Mouse (Mus musculus): ENCODE measurements around the gene Qtrt1. TPM values are rescaled to one million over a fixed set of nuclear protein-coding genes. Genes with fewer than 3 reads are reported as not detected.
A peak's percentile ranks its signal among the peaks of the same experiment; 100 is the strongest.

Gene Qtrt1
- polyA plus RNA-seq, 1 experiment from 2014 or later = 23.8 TPM

DNA sequence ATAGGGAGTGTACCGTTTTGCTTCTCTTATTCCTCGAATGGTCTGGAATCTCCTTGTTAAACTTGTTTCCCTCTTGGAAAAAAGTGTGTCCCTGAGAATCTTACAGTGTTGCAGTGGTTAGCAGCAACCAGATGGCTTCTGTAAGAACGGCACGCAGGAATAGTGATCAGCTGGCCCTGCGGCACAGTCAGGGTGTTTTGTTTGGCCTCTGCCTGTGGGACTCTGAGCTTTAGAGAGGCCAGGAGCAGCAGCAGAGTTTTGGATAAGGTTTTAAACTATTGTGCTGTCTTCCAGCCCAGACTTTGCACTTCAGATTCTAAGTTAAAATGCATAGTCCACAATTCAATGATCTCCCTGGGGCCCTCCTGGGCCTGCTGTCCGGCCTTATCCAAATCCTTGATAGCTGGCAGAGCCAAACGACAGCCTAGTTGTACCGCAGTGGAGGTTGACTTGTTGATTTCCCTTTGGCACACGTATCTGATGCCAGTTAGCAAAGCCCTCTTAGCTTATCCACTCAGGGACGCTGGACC is 18.9 kb upstream of the Qtrt1 start:
- Histone ChIP-seq H3K27me3 (no peaks in the 10 kb centered on the region), H3K4me3 (no peak overlapping the region), H3K36me3 (peaks cover 89% of the 10 kb centered on the region), H3K9me3 (replicated peaks) (no peaks in the 10 kb centered on the region), H3K9ac (no peak overlapping the region), H3K4me2 (no peak overlapping the region), H3K27ac (no peak overlapping the region), H3K4me1 (replicated peaks) (no peaks in the 10 kb centered on the region)
- no peak for ATAC-seq (replicated peaks; ENCODE audit: insufficient number of reproducible peaks, insufficient read depth, low FRiP score, low read depth)
- 78% methylated on average over 10 of the region's 10 CpGs for WGBS

DNA sequence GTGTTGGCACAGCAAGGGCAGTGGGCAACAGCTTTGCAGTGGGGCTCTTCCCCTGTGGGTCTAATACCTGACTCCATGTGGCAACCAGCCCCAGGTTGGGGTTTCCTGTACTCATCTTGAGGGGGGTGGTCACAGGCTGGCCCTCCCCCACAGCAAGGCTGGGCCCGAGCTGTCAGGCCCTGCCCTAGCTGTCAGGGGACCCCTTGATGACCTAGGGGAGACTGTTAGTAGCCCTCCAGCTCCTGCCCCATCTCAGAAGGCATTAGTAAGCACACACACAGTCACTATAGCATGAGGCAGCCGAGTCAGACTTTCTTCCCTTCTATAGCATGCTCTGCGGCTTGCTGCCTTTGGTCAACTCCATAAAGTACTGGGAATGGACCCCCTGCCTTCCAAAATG is 15.9 kb upstream of the Qtrt1 start:
- no peak for ATAC-seq (replicated peaks; ENCODE audit: insufficient number of reproducible peaks, insufficient read depth, low FRiP score, low read depth)

DNA sequence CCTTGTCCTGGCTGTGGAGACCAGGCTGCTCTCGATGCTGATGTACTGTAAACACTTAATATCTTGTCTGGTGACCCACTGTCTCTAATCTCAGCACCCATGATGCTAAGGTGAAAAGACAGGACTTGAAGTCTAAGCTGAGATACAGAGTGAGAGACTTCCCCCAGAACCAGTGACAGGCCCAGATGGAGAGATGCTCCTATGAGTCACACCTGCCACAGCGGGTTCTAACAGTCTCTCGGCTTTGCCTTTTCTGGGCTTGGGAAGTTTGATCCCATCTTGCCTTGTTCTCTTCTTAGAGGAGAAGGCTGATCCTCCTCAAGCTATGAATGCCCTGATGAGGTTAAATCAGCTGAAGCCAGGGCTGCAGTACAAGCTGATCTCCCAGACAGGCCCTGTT is 14.5 kb upstream of the Qtrt1 start:
- peaks cover 92% of the 10 kb centered on the region for H3K36me3 ChIP-seq
- peaks cover 6% of the 10 kb centered on the region for H3K4me1 ChIP-seq (replicated peaks)
- H3K9ac ChIP-seq = no peak overlapping the region
- no peak for ATAC-seq (replicated peaks; ENCODE audit: insufficient number of reproducible peaks, insufficient read depth, low FRiP score, low read depth)
- H3K27me3 ChIP-seq = no peaks in the 10 kb centered on the region
- H3K4me2 ChIP-seq = no peak overlapping the region
- H3K4me3 ChIP-seq = no peak overlapping the region
- WGBS = 90% methylated on average over 3 of the region's 3 CpGs
- H3K9me3 ChIP-seq (replicated peaks) = no peaks in the 10 kb centered on the region
- no peak overlapping the region for H3K27ac ChIP-seq

More for the DNA sequence above, 15.9 kb upstream of the Qtrt1 start:
- Histone ChIP-seq H3K4me3 (no peak overlapping the region), H3K27me3 (no peaks in the 10 kb centered on the region), H3K4me1 (replicated peaks) (no peaks in the 10 kb centered on the region), H3K4me2 (no peak overlapping the region), H3K9me3 (replicated peaks) (no peaks in the 10 kb centered on the region), H3K36me3 (peaks cover 98% of the 10 kb centered on the region), H3K27ac (no peak overlapping the region), H3K9ac (no peak overlapping the region)
- WGBS = 81% methylated on average over 3 of the region's 3 CpGs

DNA sequence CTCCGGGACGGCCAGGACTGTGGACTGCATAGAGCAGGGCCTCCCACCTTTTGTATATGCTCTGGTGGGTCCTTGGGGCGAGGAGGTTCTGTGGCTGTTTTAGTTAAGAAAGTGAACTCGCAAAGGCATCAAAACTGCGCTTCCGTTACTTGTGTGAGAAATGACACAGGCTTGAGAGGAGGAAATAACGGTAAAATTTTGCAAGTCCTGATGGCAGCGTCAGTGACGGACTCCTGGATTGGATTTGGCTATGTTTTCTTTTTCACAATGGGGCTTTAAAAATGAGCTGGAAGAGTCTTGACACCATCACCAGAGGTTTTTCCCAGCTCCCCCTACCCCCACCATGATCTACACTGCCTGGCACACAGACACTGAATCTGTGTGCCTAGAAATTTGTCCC is 10.6 kb upstream of the Qtrt1 start:
- no peak for ATAC-seq (replicated peaks; ENCODE audit: insufficient number of reproducible peaks, insufficient read depth, low FRiP score, low read depth)
- H3K4me2 ChIP-seq = no peak overlapping the region
- no peaks in the 10 kb centered on the region for H3K27me3 ChIP-seq
- 92% methylated on average over 9 of the region's 9 CpGs for WGBS
- H3K27ac ChIP-seq = no peak overlapping the region
- H3K9me3 ChIP-seq (replicated peaks) = no peaks in the 10 kb centered on the region
- H3K9ac ChIP-seq = no peak overlapping the region
- H3K4me1 ChIP-seq (replicated peaks) = peaks cover 16% of the 10 kb centered on the region
- H3K36me3 ChIP-seq = peaks cover 82% of the 10 kb centered on the region
- H3K4me3 ChIP-seq = no peak overlapping the region

DNA sequence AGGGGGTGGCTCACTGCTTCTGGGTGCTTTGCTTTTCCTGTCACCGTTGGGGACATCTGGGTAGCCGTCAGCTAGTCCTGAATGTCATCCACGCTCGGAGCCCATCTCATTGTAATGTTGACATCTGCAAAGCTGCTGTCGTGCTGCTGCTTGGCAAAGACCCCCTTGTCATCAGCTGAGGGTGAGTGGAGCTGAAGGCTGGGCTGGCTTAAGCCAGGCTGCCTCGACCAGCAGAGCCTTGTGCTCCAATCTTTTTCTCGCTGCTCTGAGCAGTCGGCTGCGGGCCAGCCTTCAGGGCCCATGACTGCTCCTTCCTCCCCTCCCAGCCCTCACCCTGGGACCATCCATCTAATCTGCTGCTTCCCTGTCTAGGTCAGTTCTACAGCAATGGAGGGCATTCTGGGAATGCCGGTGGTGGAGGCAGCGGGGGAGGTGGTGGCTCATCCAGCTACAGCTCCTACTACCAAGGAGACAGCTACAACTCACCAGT is 8.8 kb upstream of the Qtrt1 start:
- no peak overlapping the region for H3K4me2 ChIP-seq
- peak overlapping the region; percentile 26; the same call in 1 of the 2 replicates for H3K9ac ChIP-seq
- peaks cover 75% of the 10 kb centered on the region for H3K36me3 ChIP-seq
- peaks cover 16% of the 10 kb centered on the region for H3K4me1 ChIP-seq (replicated peaks)
- no peaks in the 10 kb centered on the region for H3K27me3 ChIP-seq
- no peaks in the 10 kb centered on the region for H3K9me3 ChIP-seq (replicated peaks)
- WGBS = 46% methylated on average over 11 of the region's 11 CpGs
- ATAC-seq (replicated peaks; ENCODE audit: insufficient number of reproducible peaks, insufficient read depth, low FRiP score, low read depth) = peak; percentile 68
- H3K4me3 ChIP-seq = no peak overlapping the region
- peak overlapping the region; percentile 39 for H3K27ac ChIP-seq

DNA sequence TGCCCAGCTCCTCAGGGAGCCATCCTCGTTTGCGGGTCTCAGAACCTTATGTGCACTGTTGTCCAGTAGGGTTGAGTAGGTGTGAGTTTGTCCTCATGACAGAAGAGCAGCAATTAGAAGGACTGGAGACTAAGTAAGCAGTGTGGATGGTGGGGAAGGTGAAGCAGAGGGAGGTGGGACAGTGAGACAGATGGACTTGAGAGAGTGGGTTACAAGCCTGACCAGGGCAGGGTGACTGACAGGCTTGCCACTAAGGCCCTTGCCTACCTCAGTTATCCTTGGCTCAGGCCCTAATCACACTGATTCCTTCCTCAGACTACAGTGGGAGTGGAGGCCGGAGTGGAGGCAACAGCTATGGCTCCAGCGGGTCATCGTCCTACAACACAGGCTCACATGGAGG is 7.9 kb upstream of the Qtrt1 start:
- Histone ChIP-seq H3K9ac (0 out of 2 replicates have a peak overlapping the region, but pooled peaks have one; percentile 15), H3K36me3 (peaks cover 65% of the 10 kb centered on the region)
- 94% methylated on average over 5 of the region's 5 CpGs for WGBS

DNA sequence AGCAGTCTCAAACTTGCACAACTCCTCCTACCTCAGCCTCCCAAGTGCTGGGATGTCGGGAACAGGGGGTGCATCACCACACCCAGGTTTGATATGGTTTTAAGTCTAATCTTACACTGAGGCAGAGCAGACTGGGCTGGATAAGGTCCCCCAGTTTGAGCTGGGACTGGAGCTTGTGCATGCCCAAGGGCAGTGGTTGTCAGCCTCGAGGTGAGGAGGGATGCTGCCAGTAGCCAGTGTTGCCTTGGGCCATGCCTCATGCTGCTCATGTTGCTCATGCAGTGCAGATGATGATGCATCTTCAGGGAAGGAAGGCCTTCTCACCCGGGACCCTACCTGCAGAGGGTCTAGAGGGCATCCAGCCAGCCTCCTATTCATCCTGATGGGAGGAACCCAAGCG is 6.1 kb upstream of the Qtrt1 start:
- no peak for ATAC-seq (replicated peaks; ENCODE audit: insufficient number of reproducible peaks, insufficient read depth, low FRiP score, low read depth)
- Histone ChIP-seq H3K9ac (no peak overlapping the region), H3K27ac (no peak overlapping the region), H3K4me3 (no peak overlapping the region), H3K9me3 (replicated peaks) (no peaks in the 10 kb centered on the region), H3K4me2 (no peak overlapping the region), H3K27me3 (no peaks in the 10 kb centered on the region), H3K4me1 (replicated peaks) (peaks cover 16% of the 10 kb centered on the region), H3K36me3 (peaks cover 48% of the 10 kb centered on the region)
- WGBS = 62% methylated on average over 4 of the region's 4 CpGs

More for the DNA sequence above, 7.9 kb upstream of the Qtrt1 start:
- Histone ChIP-seq H3K27me3 (no peaks in the 10 kb centered on the region), H3K4me2 (no peak overlapping the region), H3K4me1 (replicated peaks) (peaks cover 16% of the 10 kb centered on the region), H3K9me3 (replicated peaks) (no peaks in the 10 kb centered on the region), H3K4me3 (no peak overlapping the region), H3K27ac (no peak overlapping the region)
- no peak for ATAC-seq (replicated peaks; ENCODE audit: insufficient number of reproducible peaks, insufficient read depth, low FRiP score, low read depth)

DNA sequence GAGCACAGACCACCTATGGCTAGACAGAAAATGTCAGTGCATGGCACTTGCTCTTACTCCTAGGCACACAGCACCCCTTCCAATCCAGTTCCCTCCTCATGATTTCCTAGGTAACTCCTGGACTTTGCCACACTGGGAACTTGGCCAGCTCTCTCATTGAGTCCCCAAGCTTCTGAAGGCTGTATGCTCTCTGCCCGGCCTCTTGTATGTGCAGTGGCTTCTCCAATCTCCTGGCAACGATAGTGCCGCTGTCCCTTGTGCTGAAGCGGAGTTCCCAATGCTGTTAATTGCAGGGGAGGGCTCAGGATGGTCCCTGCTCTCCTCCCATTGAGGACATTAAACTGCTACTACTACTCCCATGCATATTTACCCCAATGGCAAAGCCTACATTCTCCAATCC is 3.7 kb upstream of the Qtrt1 start:
- Histone ChIP-seq H3K4me3 (no peak overlapping the region), H3K4me1 (replicated peaks) (peaks cover 11% of the 10 kb centered on the region), H3K27ac (no peak overlapping the region), H3K9ac (no peak overlapping the region), H3K4me2 (no peak overlapping the region), H3K36me3 (peaks cover 38% of the 10 kb centered on the region), H3K27me3 (no peaks in the 10 kb centered on the region), H3K9me3 (replicated peaks) (no peaks in the 10 kb centered on the region)
- ATAC-seq (replicated peaks; ENCODE audit: insufficient number of reproducible peaks, insufficient read depth, low FRiP score, low read depth) = no peak
- WGBS = 11% methylated on average over 4 of the region's 4 CpGs

DNA sequence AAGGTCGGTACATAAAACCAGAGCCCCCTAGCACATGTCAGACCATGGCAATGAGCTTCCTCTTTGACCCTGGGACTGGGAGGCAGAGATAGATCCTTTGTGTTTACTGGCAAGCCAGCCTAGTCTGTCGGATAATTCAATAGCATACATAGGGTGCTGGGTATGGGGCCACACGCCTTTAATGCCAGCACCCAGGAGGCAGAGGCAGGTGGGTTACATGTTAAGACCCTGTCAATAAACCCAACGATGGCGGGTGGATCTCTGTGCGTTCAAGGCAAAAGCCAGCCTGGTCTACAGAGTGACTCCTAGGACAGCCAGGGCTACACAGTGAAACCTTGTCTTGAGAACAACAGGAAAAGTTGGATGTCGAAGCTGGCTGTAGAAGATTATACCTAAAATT is 3.0 kb upstream of the Qtrt1 start:
- no peaks in the 10 kb centered on the region for H3K27me3 ChIP-seq
- H3K4me2 ChIP-seq = no peak overlapping the region
- H3K9ac ChIP-seq = no peak overlapping the region
- no peak for ATAC-seq (replicated peaks; ENCODE audit: insufficient number of reproducible peaks, insufficient read depth, low FRiP score, low read depth)
- H3K4me3 ChIP-seq = no peak overlapping the region
- H3K36me3 ChIP-seq = peaks cover 33% of the 10 kb centered on the region
- H3K9me3 ChIP-seq (replicated peaks) = no peaks in the 10 kb centered on the region
- peaks cover 8% of the 10 kb centered on the region for H3K4me1 ChIP-seq (replicated peaks)
- WGBS = 73% methylated on average over 7 of the region's 7 CpGs
- H3K27ac ChIP-seq = no peak overlapping the region

DNA sequence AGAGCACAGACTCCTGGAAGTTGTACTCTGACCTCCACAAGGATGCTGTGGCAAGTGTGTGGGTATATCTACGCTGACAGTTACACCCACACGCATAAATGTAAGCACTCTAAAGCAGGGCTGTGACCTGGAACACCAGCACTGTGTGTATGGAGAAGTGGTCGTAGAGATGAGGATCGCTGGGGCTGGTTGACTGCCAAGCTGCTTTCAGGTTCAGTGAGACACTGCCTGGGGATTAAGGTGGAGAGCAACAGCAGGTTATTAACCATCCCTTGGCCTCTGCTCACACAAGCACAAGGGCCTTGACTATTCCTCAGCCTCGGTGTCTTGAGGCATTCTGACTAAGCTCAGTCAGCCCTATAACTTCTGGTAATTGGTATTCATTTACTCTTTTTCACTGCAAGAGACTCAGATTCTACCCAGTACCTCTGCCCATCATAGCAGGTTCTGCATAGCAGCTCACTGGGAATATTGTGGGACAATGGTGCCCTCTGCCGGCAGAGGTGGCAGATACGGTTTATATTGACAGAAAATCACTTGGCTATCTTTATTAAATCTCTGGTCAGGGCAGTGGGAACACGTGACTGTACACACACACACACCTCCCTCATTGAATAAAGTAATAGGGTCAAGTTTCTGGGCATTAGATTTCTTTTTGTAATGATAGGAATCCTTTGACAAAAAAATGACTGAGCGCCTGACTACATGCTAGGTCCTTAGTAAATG is 1.9 kb upstream of the Qtrt1 start:
- 36% methylated on average over 9 of the region's 9 CpGs for WGBS
- Histone ChIP-seq H3K9me3 (replicated peaks) (no peaks in the 10 kb centered on the region), H3K4me3 (no peak overlapping the region), H3K27ac (no peak overlapping the region), H3K4me1 (replicated peaks) (peaks cover 8% of the 10 kb centered on the region), H3K27me3 (no peaks in the 10 kb centered on the region), H3K4me2 (no peak overlapping the region), H3K36me3 (peaks cover 22% of the 10 kb centered on the region), H3K9ac (no peak overlapping the region)
- no peak for ATAC-seq (replicated peaks; ENCODE audit: insufficient number of reproducible peaks, insufficient read depth, low FRiP score, low read depth)

DNA sequence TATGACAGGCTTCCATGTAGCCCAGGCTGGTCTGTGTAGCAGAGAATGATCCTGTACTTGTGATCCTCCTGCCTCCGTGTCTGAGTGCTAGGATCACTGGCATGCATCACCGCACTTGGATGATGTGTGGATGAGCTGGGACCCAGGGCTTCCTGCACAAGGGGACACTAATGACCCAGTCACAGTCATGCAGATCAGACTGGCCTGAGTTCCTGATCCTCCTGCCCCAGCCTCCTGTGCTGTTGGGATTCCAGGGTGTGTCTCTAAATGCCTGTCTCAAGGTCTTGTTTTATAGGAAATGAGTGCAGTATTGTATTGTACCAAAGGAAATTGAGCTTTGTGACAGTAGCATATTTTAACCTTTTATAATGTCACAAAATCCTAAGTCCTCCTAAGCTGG is 6.2 kb downstream of the Qtrt1 start:
- Histone ChIP-seq H3K4me1 (replicated peaks) (no peaks in the 10 kb centered on the region), H3K36me3 (peaks cover 28% of the 10 kb centered on the region), H3K9me3 (replicated peaks) (no peaks in the 10 kb centered on the region)

DNA sequence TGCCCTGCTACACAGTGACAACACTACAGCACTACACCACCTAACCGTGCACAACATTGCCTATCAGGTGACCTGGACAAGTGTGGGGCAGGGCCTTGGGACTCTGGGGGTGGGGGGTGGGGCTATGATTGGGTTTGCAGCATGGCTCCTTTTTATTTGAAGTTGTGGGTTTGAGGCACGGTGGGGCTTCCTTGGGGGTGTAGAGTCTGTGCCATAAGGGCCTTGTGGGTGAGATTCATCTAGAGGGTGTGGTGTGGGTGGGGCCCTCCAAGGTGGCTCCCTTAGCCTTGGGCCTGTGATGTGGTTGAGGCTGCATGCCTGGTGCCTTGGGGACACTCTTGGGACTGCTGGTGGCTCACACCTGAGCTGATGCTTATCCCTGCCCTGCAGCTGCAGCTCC is 8.0 kb downstream of the Qtrt1 start:
- no peak for ATAC-seq (replicated peaks; ENCODE audit: insufficient number of reproducible peaks, insufficient read depth, low FRiP score, low read depth)
- Histone ChIP-seq H3K4me3 (no peak overlapping the region), H3K36me3 (peaks cover 28% of the 10 kb centered on the region), H3K27me3 (no peaks in the 10 kb centered on the region), H3K4me2 (no peak overlapping the region), H3K27ac (no peak overlapping the region), H3K4me1 (replicated peaks) (peaks cover 4% of the 10 kb centered on the region; the same call in 1 of the 2 replicates), H3K9ac (no peak overlapping the region), H3K9me3 (replicated peaks) (no peaks in the 10 kb centered on the region)
- 73% methylated on average over 2 of the region's 2 CpGs for WGBS

More for the DNA sequence above, 6.2 kb downstream of the Qtrt1 start:
- Histone ChIP-seq H3K27ac (no peak overlapping the region), H3K9ac (no peak overlapping the region), H3K27me3 (no peaks in the 10 kb centered on the region), H3K4me2 (no peak overlapping the region), H3K4me3 (no peak overlapping the region)
- ATAC-seq (replicated peaks; ENCODE audit: insufficient number of reproducible peaks, insufficient read depth, low FRiP score, low read depth) = no peak
- 92% methylated on average over 2 of the region's 2 CpGs for WGBS
